Mouse (Mus musculus) midbrain, embryonic 16.5 days (tissue): ENCODE results near the gene Phf21b. TPM values are rescaled to one million over a fixed set of nuclear protein-coding genes. Genes with fewer than 3 reads are reported as not detected.

ENCODE experiments used
- ATAC-seq: fragments of 200-750 bp; cut with Nextera tagmentation; 2 replicates; pipeline ENCODE4 v1.8.0; 2017; ENCODE audit warnings: moderate TSS enrichment
- H3K27ac ChIP-seq: fragments of 300-500 bp; sonication (generic); 2 replicates; pipeline ENCODE4 v1.5.1; 2014; ENCODE audit warnings: mild to moderate bottlenecking, low read length, mixed read lengths
- H3K27me3 ChIP-seq: fragments of 300-500 bp; sonication (generic); 2 replicates; pipeline ENCODE4 v1.6.1; 2014; ENCODE audit warnings: low read depth, low read length, mixed read lengths; ENCODE audit not compliant: control insufficient read depth, insufficient read depth
- H3K36me3 ChIP-seq: fragments of 300-500 bp; sonication (generic); 2 replicates; pipeline ENCODE4 v1.6.1; 2014; ENCODE audit warnings: mild to moderate bottlenecking, low read length, moderate library complexity, mixed read lengths; ENCODE audit not compliant: control insufficient read depth, insufficient read depth
- H3K4me1 ChIP-seq: fragments of 300-500 bp; sonication (generic); 2 replicates; pipeline ENCODE4 v1.6.1; 2014; ENCODE audit warnings: mild to moderate bottlenecking, low read length, mixed read lengths; ENCODE audit not compliant: control insufficient read depth, insufficient read depth
- H3K4me2 ChIP-seq: fragments of 300-500 bp; sonication (generic); 2 replicates; pipeline ENCODE4 v1.6.1; 2014; ENCODE audit warnings: mild to moderate bottlenecking, low read length, mixed read lengths
- H3K4me3 ChIP-seq: fragments of 300-500 bp; sonication (generic); 2 replicates; pipeline ENCODE4 v1.5.1; 2014; ENCODE audit warnings: low read depth, mild to moderate bottlenecking, low read length, moderate library complexity, mixed read lengths
- H3K9ac ChIP-seq: fragments of 300-500 bp; sonication (generic); 2 replicates; pipeline ENCODE4 v1.6.1; 2014; ENCODE audit warnings: low read depth, low read length, mixed read lengths
- H3K9me3 ChIP-seq: fragments of 300-500 bp; sonication (generic); replicated peaks from 2 replicates; pipeline ENCODE4 v1.6.1; 2014; ENCODE audit warnings: mild to moderate bottlenecking, low read length, mixed read lengths; ENCODE audit not compliant: control insufficient read depth, poor library complexity, severe bottlenecking
- WGBS: fragments of 180-500 bp; shearing (Covaris S2); extraction: QIAGEN DNeasy Blood & Tissue Kit; methylation state at CpG from one replicate; pipeline ENCODE4 v1.1.7; 2014; 5-methylcytosine and 5-hydroxymethylcytosine counted together
- polyA plus RNA-seq: library from polyadenylated mRNA; unstranded; fragments of >200 nt; fragmentation: Nextera tagmentation; extraction: Ambion mirVana; gene quantifications from 2 replicates; pipeline ENCODE4 v1.2.1, GENCODE M21; 2015

The Phf21b gene
- polyA plus RNA-seq, 1 experiment from 2014 or later = 3.5 TPM

DNA sequence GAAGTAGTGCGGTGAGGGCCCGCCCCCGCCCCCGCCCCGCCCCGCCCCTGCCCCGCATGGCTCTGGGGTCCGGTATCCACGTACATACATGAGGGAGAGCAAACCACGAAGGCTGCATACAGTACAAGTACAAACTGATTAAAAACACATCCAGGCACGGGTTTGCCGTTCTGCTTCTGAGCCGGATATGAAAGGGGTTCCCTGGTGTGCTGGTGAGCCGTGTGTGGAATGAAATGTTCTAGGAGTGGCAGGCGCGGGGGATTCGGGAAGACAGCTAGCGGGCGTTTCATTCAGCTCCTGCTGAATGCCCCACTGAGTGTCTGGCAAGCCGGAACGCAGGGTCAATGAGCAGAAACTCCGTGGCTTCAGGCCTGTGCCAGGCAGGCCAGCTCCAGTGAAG is 99.4 kb downstream of the Phf21b start:
- WGBS = under 1% methylated on average over 22 of the region's 22 CpGs

DNA sequence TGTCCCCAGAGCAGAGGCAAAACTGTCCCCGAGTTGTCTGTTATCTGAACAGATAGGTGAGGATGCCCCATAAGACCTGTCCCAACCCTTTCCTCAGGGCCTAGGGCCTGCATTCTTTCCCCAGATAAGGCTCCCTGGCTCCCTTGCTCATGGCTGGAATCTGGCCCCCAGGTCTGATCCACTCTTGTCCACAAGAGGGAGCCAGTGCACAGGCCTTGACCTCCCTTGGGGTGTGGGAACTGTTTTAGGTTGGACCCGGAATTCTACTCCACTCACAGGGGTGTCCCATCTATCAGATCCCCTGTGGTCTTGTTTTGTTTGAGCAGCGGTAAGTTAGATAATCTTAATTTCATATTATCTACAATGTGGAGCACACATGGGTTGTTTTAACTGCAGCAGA is 100.9 kb downstream of the Phf21b start:
- ATAC-seq = 0 out of 2 replicates have a peak, but pooled peaks have one; percentile 51

More for the DNA sequence above, 99.4 kb downstream of the Phf21b start:
- Histone ChIP-seq H3K36me3 (no peaks in the 10 kb centered on the region), H3K9me3 (no peaks in the 10 kb centered on the region), H3K27me3 (no peaks in the 10 kb centered on the region), H3K4me1 (peaks cover 15% of the 10 kb centered on the region), H3K27ac (peak overlapping the region; percentile 57), H3K9ac (peak overlapping the region; percentile 56), H3K4me2 (peak overlapping the region; percentile 75), H3K4me3 (peak overlapping the region; percentile 32)
- peak; percentile 62; the same call in 1 of the 2 replicates for ATAC-seq

DNA sequence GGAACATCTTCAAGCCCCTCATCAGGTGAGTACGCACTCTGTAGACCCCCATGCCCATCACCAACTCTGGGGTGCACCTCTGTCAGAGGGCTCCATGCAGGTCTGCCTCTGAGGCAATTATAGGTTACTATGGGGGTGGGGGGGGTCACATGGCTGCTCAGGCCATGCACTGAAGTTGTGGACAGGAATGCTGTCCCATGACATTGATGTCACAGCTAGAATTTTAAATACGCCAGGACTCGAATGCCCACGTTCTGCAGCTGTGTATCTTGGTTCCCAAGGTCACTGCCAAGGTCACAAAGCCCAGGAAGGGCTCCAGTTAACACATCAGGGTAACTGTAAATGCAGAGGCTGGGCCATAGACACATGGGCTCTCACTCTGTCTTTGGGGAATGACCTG is 110.0 kb downstream of the Phf21b start:
- WGBS = 87% methylated on average over 4 of the region's 4 CpGs
- no peaks in the 10 kb centered on the region for H3K36me3 ChIP-seq
- no peak overlapping the region for H3K4me2 ChIP-seq
- no peak overlapping the region for H3K27ac ChIP-seq
- no peaks in the 10 kb centered on the region for H3K4me1 ChIP-seq
- ATAC-seq = no peak
- H3K9ac ChIP-seq = no peak overlapping the region
- H3K27me3 ChIP-seq = no peaks in the 10 kb centered on the region
- no peak overlapping the region for H3K4me3 ChIP-seq
- no peaks in the 10 kb centered on the region for H3K9me3 ChIP-seq

More for the DNA sequence above, 100.9 kb downstream of the Phf21b start:
- no peak overlapping the region for H3K4me3 ChIP-seq
- H3K27ac ChIP-seq = no peak overlapping the region
- H3K9ac ChIP-seq = no peak overlapping the region
- H3K4me1 ChIP-seq = peaks cover 15% of the 10 kb centered on the region
- WGBS = 9% methylated on average over 3 of the region's 3 CpGs
- H3K4me2 ChIP-seq = no peak overlapping the region
- no peaks in the 10 kb centered on the region for H3K9me3 ChIP-seq
- no peaks in the 10 kb centered on the region for H3K27me3 ChIP-seq
- H3K36me3 ChIP-seq = no peaks in the 10 kb centered on the region

DNA sequence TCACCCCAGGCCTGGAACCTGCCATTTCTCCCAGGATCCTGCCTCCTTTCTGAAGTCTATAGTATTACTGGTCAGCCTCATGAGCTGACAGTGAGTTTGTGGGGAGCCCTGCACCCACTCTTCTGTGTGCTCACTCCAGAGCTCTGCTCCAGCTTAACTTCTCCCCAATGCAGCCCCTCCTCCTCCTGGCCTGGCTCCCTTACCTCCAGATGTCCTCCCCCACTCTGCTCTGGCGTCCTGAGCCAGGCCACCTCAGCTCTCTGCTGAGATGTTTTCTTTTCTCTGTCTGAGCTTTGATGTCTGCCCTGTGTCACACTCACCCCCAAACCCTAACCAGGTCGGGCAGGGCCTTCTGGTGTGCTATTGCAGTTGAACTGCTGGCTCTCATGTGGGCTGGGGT is 111.5 kb downstream of the Phf21b start:
- no peak overlapping the region for H3K27ac ChIP-seq
- no peak overlapping the region for H3K4me3 ChIP-seq
- no peaks in the 10 kb centered on the region for H3K27me3 ChIP-seq
- H3K4me2 ChIP-seq = no peak overlapping the region
- H3K9ac ChIP-seq = no peak overlapping the region
- no peaks in the 10 kb centered on the region for H3K9me3 ChIP-seq
- H3K36me3 ChIP-seq = no peaks in the 10 kb centered on the region
- WGBS = 25% methylated on average over 2 of the region's 2 CpGs
- no peak for ATAC-seq
- no peaks in the 10 kb centered on the region for H3K4me1 ChIP-seq

DNA sequence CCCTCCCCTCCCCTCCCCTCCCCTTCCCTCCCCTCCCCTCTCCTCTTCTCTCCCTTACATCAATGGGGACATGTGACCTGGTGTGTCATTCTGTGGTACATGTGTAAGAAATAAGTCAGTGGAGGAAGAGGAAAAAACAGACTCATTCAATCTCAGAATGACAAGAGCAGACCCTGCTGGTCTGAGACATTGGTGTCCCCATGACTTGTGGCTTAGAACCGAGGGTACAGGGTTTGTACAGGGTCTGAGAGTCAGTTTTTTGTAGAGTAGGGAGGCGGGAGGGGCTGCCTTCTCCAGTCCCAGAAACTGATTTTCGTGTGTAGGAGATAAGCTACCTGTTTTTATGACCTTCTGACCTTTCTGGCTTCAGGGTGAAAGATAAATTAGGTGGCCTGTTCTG is 112.5 kb downstream of the Phf21b start:
- 22% methylated on average over 3 of the region's 3 CpGs for WGBS
- no peak for ATAC-seq
- Histone ChIP-seq H3K4me3 (no peak overlapping the region), H3K27ac (no peak overlapping the region), H3K36me3 (no peaks in the 10 kb centered on the region), H3K4me1 (no peaks in the 10 kb centered on the region), H3K4me2 (no peak overlapping the region), H3K9ac (no peak overlapping the region), H3K9me3 (no peaks in the 10 kb centered on the region), H3K27me3 (no peaks in the 10 kb centered on the region)

DNA sequence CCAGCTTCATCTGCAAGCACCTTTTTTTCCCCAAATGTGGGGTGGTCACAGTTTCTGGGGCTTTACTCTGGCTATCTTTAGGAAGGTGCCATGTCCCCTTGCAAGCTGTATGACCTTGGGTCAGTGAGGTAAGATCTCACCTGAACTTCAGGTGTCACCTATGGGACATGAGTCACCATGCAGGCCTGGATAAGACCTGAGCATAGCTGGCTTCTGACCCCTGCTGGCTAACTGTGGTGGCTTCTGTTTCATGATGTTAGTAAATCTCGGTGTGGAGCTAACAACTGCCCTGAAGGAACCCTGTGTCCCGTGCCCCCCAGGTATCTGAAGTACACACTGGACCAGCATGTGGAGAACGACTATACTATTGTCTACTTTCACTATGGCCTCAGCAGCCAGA is 114.3 kb downstream of the Phf21b start:
- H3K27ac ChIP-seq = no peak overlapping the region
- H3K27me3 ChIP-seq = no peaks in the 10 kb centered on the region
- no peak overlapping the region for H3K4me2 ChIP-seq
- no peak for ATAC-seq
- H3K4me1 ChIP-seq = peaks cover 7% of the 10 kb centered on the region
- H3K4me3 ChIP-seq = no peak overlapping the region
- no peak overlapping the region for H3K9ac ChIP-seq
- no peaks in the 10 kb centered on the region for H3K36me3 ChIP-seq
- 74% methylated on average over 3 of the region's 3 CpGs for WGBS
- H3K9me3 ChIP-seq = no peaks in the 10 kb centered on the region

DNA sequence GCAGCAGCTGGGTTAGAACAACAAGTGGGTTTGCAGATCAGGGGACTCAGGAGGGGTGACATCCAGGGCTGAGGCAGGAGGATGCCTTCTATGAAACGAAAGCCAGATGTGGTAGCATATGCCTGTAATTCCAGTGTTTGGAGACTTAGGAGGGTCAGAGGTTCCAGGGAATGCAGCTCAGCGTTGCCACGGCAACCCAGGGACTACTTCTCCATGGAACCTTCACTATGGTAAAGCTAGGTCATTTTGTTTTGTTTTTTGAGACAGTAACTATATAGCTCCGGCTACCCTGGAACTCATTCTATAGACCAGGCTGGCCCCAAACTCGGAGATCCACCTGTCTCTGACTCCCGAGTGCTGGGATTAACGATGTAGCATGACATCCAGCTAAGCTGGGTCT is 117.6 kb downstream of the Phf21b start:
- peaks cover 9% of the 10 kb centered on the region for H3K4me1 ChIP-seq
- no peaks in the 10 kb centered on the region for H3K9me3 ChIP-seq
- no peak overlapping the region for H3K9ac ChIP-seq
- no peak overlapping the region for H3K27ac ChIP-seq
- H3K36me3 ChIP-seq = no peaks in the 10 kb centered on the region
- ATAC-seq = no peak
- WGBS = 87% methylated on average over 7 of the region's 7 CpGs
- H3K4me3 ChIP-seq = no peak overlapping the region
- no peaks in the 10 kb centered on the region for H3K27me3 ChIP-seq
- no peak overlapping the region for H3K4me2 ChIP-seq

DNA sequence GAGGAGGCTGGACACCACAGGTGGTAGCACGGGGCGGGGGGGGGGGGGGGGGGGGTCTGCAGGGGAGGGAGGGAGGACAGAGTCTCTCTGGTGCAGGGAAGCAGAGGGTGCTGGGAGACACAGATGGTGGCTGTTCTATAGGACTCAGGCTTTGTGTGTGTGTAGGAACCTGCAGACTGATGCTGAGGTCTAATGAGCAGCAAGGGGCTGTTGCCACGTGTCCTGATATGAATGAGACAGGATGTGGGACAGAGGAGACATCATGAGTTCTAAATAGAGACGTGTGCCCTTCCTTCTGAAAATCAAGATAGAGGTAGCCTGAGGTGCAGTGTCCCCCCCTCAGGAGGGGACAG is 118.9 kb downstream of the Phf21b start:
- 0 out of 2 replicates have a peak, but pooled peaks have one; percentile 39 for ATAC-seq
- no peaks in the 10 kb centered on the region for H3K9me3 ChIP-seq
- 38% methylated on average over 2 of the region's 4 CpGs for WGBS
- no peaks in the 10 kb centered on the region for H3K36me3 ChIP-seq
- H3K27ac ChIP-seq = no peak overlapping the region
- H3K27me3 ChIP-seq = no peaks in the 10 kb centered on the region
- peaks cover 9% of the 10 kb centered on the region for H3K4me1 ChIP-seq
- H3K4me3 ChIP-seq = no peak overlapping the region
- H3K4me2 ChIP-seq = no peak overlapping the region; the same call in 1 of the 2 replicates
- H3K9ac ChIP-seq = 0 out of 2 replicates have a peak overlapping the region, but pooled peaks have one; percentile 42

DNA sequence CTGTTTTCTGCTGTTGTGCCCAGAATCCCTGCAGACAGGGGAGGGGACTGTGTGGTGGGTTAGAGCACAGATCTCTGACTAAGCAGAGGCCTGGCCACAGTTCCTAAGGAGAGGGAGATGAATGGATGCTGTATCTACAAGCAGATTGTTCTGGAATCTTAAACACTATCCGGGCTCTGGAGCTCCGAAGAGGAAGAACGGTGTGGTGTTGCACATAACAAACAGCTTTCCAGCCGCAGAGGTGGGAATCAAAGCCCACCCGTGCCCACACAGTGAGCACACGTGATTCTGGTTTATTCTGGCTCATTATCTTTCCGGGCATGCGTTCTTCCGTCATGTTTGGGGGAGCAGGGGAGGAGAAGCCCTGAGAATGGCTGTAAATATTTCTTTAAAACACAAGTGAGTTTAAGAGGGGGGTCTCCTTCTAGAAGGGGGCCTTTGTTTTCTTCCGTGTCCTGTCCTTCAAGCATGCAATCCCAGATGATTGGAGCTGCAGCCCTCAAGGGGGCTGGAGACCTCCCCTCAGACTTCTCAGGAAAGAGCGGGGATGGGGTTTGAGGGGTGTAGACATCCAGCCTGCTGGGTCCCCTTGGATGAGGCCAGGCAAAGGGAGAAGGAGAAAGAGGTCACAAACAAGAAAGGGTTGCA is 119.4 kb downstream of the Phf21b start:
- H3K9me3 ChIP-seq = no peaks in the 10 kb centered on the region
- peak; percentile 80 for ATAC-seq
- H3K36me3 ChIP-seq = no peaks in the 10 kb centered on the region
- 38% methylated on average over 11 of the region's 11 CpGs for WGBS
- no peaks in the 10 kb centered on the region for H3K27me3 ChIP-seq
- H3K4me2 ChIP-seq = peak overlapping the region; percentile 27; the same call in 1 of the 2 replicates
- H3K27ac ChIP-seq = peak overlapping the region; percentile 44
- peaks cover 9% of the 10 kb centered on the region for H3K4me1 ChIP-seq
- H3K9ac ChIP-seq = 0 out of 2 replicates have a peak overlapping the region, but pooled peaks have one; percentile 42
- H3K4me3 ChIP-seq = no peak overlapping the region
